Comparison of ENCODE assay signal across 8 mouse cellular contexts in the genomic region with DNA sequence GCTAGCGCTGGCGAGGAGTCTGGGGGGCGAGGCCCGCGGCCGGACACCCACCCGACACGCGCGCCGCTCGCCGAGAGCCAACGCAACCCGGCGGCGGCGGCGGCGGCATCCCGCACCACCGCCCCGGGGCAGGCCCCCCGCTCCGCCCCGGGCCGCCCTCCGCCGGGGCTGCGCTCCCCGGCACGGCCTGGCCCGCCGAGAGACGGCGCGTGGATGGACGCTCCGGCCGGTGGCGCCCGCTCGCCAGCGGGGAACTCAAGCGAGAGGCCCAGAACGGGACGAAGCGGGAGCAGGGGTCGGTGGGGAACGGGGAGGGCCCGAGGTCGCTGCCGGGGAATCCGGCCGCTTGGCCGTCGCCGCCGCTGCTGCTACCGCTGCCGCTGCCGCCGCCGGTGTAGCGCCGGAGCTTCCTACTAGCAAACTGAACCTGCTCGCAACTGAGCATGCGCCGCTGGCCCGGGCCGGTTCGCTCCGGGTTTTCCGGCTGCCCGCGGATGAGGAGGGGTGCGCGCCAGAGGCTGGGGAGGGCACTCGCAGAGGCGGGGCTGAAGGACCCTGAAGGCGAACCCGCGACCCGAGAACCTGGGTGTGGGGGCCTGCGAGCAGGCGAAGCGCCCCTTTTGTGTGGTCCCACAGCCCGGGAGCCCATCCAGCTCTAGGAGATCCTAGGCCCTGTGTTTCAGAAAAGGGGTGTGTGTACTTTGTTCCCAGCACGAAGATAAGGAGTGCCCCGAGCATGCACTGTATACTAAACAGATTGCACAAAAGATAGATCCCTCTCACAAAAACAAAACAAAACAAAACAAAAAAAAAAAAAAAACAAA. TPM values are rescaled to one million over a fixed set of nuclear protein-coding genes. Genes with fewer than 3 reads are reported as not detected.
DNase-seq lines count a peak whose midpoint lies in the region; ATAC-seq and TF ChIP-seq lines count a peak whose summit lies in the region.

A gene (minus strand): TSS at position 423 of the 824 bp plus-strand sequence.

- H3K4me3 ChIP-seq in bone marrow, adult 2 months (replicated peaks; ENCODE audit: control insufficient read depth, low read depth, low read length): peak within 1 kb of the TSS; percentile 76
- peak within 1 kb of the TSS; percentile 91 for H3K4me3 ChIP-seq in embryonic facial prominence, embryonic 14.5 days (ENCODE audit: low read depth, low read length)
- H3K4me3 ChIP-seq in limb, embryonic 13.5 days: peak within 1 kb of the TSS; percentile 95
- H3K4me3 ChIP-seq in midbrain, embryonic 15.5 days: peak within 1 kb of the TSS; percentile 91

- H3K9ac ChIP-seq in embryonic facial prominence, embryonic 14.5 days (ENCODE audit: low read depth, low read length): peak within 1 kb of the TSS; percentile 93
- H3K9ac ChIP-seq in limb, embryonic 13.5 days: peak within 1 kb of the TSS; percentile 96
- peak within 1 kb of the TSS; percentile 97 for H3K9ac ChIP-seq in midbrain, embryonic 15.5 days

- H3K36me3 ChIP-seq in embryonic facial prominence, embryonic 14.5 days (ENCODE audit: control insufficient read depth, insufficient read depth, low read length): 0 out of 2 replicates have a peak, but pooled peaks cover 7% of the 10 kb centered on the region
- H3K36me3 ChIP-seq in limb, embryonic 13.5 days: peaks cover 9% of the 10 kb centered on the region
- no peaks in the 10 kb centered on the region for H3K36me3 ChIP-seq in midbrain, embryonic 15.5 days (replicated peaks)

- no peaks in the 10 kb centered on the region for H3K4me1 ChIP-seq in bone marrow, adult 2 months (ENCODE audit: control insufficient read depth, insufficient read depth, low read length)
- H3K4me1 ChIP-seq in embryonic facial prominence, embryonic 14.5 days (ENCODE audit: control insufficient read depth, insufficient read depth, low read length): peaks cover 13% of the 10 kb centered on the region
- H3K4me1 ChIP-seq in limb, embryonic 13.5 days: peaks cover 22% of the 10 kb centered on the region
- H3K4me1 ChIP-seq in midbrain, embryonic 15.5 days: peaks cover 40% of the 10 kb centered on the region

- no peaks in the 10 kb centered on the region for H3K27me3 ChIP-seq in embryonic facial prominence, embryonic 14.5 days (replicated peaks; ENCODE audit: control insufficient read depth, insufficient read depth, low read length)
- H3K27me3 ChIP-seq in limb, embryonic 13.5 days: no peaks in the 10 kb centered on the region
- no peaks in the 10 kb centered on the region for H3K27me3 ChIP-seq in midbrain, embryonic 15.5 days (replicated peaks)

- H3K4me2 ChIP-seq in embryonic facial prominence, embryonic 14.5 days (ENCODE audit: low read depth, low read length): peak within 1 kb of the TSS; percentile 59
- H3K4me2 ChIP-seq in limb, embryonic 13.5 days (replicated peaks): peak within 1 kb of the TSS; percentile 77
- H3K4me2 ChIP-seq in midbrain, embryonic 15.5 days: peak within 1 kb of the TSS; percentile 60

- peak; percentile 82; the same call in 1 of the 2 replicates for TF ChIP-seq POLR2A in bone marrow, adult 2 months (IDR thresholded peaks at IDR 0.05; ENCODE audit: borderline replicate concordance, control insufficient read depth, low read depth, low read length)

- ATAC-seq in embryonic facial prominence, embryonic 14.5 days (ENCODE audit: low read depth): peak; percentile 89
- ATAC-seq in limb, embryonic 13.5 days (ENCODE audit: low FRiP score, low read depth): peak; percentile 86
- ATAC-seq in midbrain, embryonic 15.5 days (replicated peaks): peak; percentile 89

- H3K9me3 ChIP-seq in embryonic facial prominence, embryonic 14.5 days (ENCODE audit: control insufficient read depth, low read length): no peaks in the 10 kb centered on the region
- H3K9me3 ChIP-seq in limb, embryonic 13.5 days: no peaks in the 10 kb centered on the region
- no peaks in the 10 kb centered on the region for H3K9me3 ChIP-seq in midbrain, embryonic 15.5 days

- H3K27ac ChIP-seq in bone marrow, adult 2 months (ENCODE audit: control insufficient read depth, insufficient read depth, low read depth, low read length, poor library complexity): peak within 1 kb of the TSS; percentile 93
- H3K27ac ChIP-seq in embryonic facial prominence, embryonic 14.5 days (replicated peaks; ENCODE audit: low read depth, low read length): peak within 1 kb of the TSS; percentile 95
- peak within 1 kb of the TSS; percentile 95 for H3K27ac ChIP-seq in limb, embryonic 13.5 days
- H3K27ac ChIP-seq in midbrain, embryonic 15.5 days: peak within 1 kb of the TSS; percentile 96

- peak; percentile 97 for DNase-seq in A20 (ENCODE audit: low read depth, low spot score)
- peak; percentile 96 for DNase-seq in embryonic facial prominence, embryonic 14.5 days (ENCODE audit: low spot score)
- peak; percentile 96 for DNase-seq in heart, adult 8-10 months (ENCODE audit: low spot score)
- DNase-seq in kidney, adult 8-10 months: peak; percentile 95 to 96
- peak; percentile 93 to 95 for DNase-seq in spleen, adult 18-20 months

- WGBS in bone marrow, adult 2 months: 3% methylated on average over 89 of the region's 90 CpGs
- WGBS in embryonic facial prominence, embryonic 14.5 days: 0% methylated on average over 18 of the region's 90 CpGs
- under 1% methylated on average over 75 of the region's 90 CpGs for WGBS in limb, embryonic 13.5 days
- WGBS in midbrain, embryonic 15.5 days: under 1% methylated on average over 72 of the region's 90 CpGs

- no peak for TF ChIP-seq CTCF in bone marrow, adult 2 months (IDR thresholded peaks at IDR 0.05; ENCODE audit: control insufficient read depth, insufficient read depth, low read length)

RNA-seq across cellular contexts. Expression of the gene that starts here (rescaled TPM):
- 3.9 and 5.5 TPM in 2 replicates for polyA plus RNA-seq in bone marrow, adult 2 months (2011; ENCODE audit: insufficient read depth, insufficient read length, low replicate concordance, missing spikeins)
- polyA plus RNA-seq in embryonic facial prominence, embryonic 14.5 days (2014; fragmentation: Nextera tagmentation; extraction: Ambion mirVana): 7.3 and 8.3 TPM in 2 replicates
- total RNA-seq in heart, adult 8-10 months (2022): 10 to 100 TPM; 10.6 to 13.2 (median 12.2) TPM
- polyA plus RNA-seq in limb, embryonic 13.5 days (2015; fragmentation: Nextera tagmentation; extraction: Ambion mirVana): 5.3 and 5.4 TPM in 2 replicates
- 8.5 and 8.8 TPM in 2 replicates for polyA plus RNA-seq in midbrain, embryonic 15.5 days (2015; fragmentation: Nextera tagmentation; extraction: Ambion mirVana)

Comparison
In these comparisons a context has a peak if more than half of its experiments do, and no peak if none do; other contexts are left out.
1. Peak in every context shown above with its lines: DNase-seq, ATAC-seq, H3K4me3 ChIP-seq and H3K27ac ChIP-seq.